Mouse (Mus musculus): ENCODE results near the gene Gm17428. TPM values are rescaled to one million over a fixed set of nuclear protein-coding genes. Genes with fewer than 3 reads are reported as not detected.
"Not testable (repeated sequence)": the region's sequence is repeated elsewhere in the genome, so short reads cannot be mapped to it uniquely, and the experiment has no call there.

Gm17428 gene
- polyA plus RNA-seq, 1 experiment from 2014 or later = not detected

GRCm38 (mm10) chr14:54943971-54944370, 32.8 kb upstream of the Gm17428 start:
- H3K27ac ChIP-seq (ENCODE audit: low read depth) = no peak overlapping the region
- no peak overlapping the region for H3K9ac ChIP-seq
- no peak overlapping the region for H3K4me2 ChIP-seq
- ATAC-seq (ENCODE audit: insufficient read depth) (no peak), DNase-seq (no peak)
- no peaks in the 10 kb centered on the region for H3K27me3 ChIP-seq (ENCODE audit: insufficient read depth, low read length)
- 89% methylated on average over 7 of the region's 7 CpGs for WGBS
- H3K4me3 ChIP-seq (ENCODE audit: low read depth, low read length) = no peak overlapping the region
- no peaks in the 10 kb centered on the region for H3K4me1 ChIP-seq (ENCODE audit: insufficient read depth)
- H3K36me3 ChIP-seq (ENCODE audit: insufficient read depth) = no peaks in the 10 kb centered on the region
- TF ChIP-seq CTCF (IDR thresholded peaks at IDR 0.05; ENCODE audit: low read depth) = no peak
- no peaks in the 10 kb centered on the region for H3K9me3 ChIP-seq (ENCODE audit: low read depth, low read length)

GRCm38 (mm10) chr14:54944939-54945338, 31.8 kb upstream of the Gm17428 start:
- Histone ChIP-seq H3K4me1 (ENCODE audit: insufficient read depth) (no peaks in the 10 kb centered on the region), H3K4me2 (no peak overlapping the region), H3K36me3 (ENCODE audit: insufficient read depth) (no peaks in the 10 kb centered on the region), H3K4me3 (ENCODE audit: low read depth, low read length) (no peak overlapping the region), H3K27ac (ENCODE audit: low read depth) (no peak overlapping the region), H3K9ac (no peak overlapping the region), H3K27me3 (ENCODE audit: insufficient read depth, low read length) (no peaks in the 10 kb centered on the region), H3K9me3 (ENCODE audit: low read depth, low read length) (no peaks in the 10 kb centered on the region)
- TF ChIP-seq CTCF (IDR thresholded peaks at IDR 0.05; ENCODE audit: low read depth) = no peak
- ATAC-seq (ENCODE audit: insufficient read depth) = no peak
- DNase-seq = no peak
- WGBS = 69% methylated on average over 2 of the region's 2 CpGs

DNA sequence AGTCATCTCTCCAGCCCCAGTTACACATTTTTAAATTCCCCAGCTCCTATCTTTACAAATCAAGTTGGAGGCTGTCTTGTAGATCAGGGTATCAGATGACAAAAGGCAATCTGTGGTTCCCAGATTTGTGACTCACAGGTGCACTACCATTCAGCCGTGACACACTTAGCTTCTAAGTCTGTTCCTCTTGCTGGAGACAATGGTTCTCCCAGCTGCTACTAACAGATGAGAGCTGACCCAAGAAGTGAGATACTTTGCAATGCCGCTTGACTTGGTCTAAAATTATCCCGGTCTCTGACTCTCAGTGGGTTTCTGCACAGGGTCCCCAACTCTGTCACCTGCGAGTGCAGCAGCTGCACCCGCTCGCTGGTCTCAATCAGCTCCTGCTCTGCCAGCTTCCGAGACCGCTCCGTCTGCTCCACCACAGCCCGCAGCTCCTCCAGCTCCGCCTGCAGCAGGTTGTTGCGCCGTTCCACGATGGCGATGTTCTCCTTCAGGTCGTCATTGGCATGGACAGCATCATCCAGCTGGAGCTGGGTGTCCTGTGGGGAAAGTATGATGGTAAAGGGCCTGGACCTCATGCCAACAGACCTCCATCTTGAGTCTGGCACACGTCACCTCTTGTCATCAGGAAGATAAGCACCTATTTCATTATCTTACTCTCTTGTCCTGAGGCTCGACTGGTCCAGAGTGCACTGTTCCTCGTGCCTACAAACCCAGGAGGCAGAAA, 30.6 kb upstream of the Gm17428 start:
- no peak for ATAC-seq (ENCODE audit: insufficient read depth)
- 70% methylated on average over 19 of the region's 19 CpGs for WGBS
- Histone ChIP-seq H3K4me3 (ENCODE audit: low read depth, low read length) (no peak overlapping the region), H3K4me2 (no peak overlapping the region), H3K27me3 (ENCODE audit: insufficient read depth, low read length) (no peaks in the 10 kb centered on the region), H3K9me3 (ENCODE audit: low read depth, low read length) (no peaks in the 10 kb centered on the region), H3K36me3 (ENCODE audit: insufficient read depth) (no peaks in the 10 kb centered on the region), H3K9ac (no peak overlapping the region), H3K4me1 (ENCODE audit: insufficient read depth) (no peaks in the 10 kb centered on the region), H3K27ac (ENCODE audit: low read depth) (no peak overlapping the region)
- no peak for DNase-seq
- TF ChIP-seq CTCF (IDR thresholded peaks at IDR 0.05; ENCODE audit: low read depth) = no peak

DNA sequence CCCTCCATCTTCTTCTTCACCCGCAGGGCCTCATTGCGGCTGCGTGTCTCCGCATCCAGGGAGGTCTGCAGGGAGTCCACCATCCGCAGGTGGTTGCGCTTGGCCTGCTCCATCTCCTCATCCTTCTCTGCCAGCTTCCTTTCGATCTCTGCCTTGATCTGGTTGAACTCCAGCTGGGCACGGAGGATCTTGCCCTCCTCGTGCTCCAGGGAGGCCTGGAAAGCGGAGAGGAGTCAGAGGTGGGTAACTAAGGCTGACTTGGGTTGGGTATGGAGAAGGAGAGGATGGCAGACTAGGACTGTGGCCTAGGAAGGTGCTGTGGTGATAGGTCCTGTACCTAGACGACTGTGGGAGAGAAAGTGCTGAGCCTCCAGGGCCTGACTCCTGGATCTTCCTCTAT, 29.7 kb upstream of the Gm17428 start:
- 83% methylated on average over 10 of the region's 11 CpGs for WGBS
- not testable (repeated sequence) for H3K4me2 ChIP-seq; H3K4me3 ChIP-seq (ENCODE audit: low read depth, low read length); H3K27ac ChIP-seq (ENCODE audit: low read depth); ATAC-seq (ENCODE audit: insufficient read depth); H3K36me3 ChIP-seq (ENCODE audit: insufficient read depth); H3K9me3 ChIP-seq (ENCODE audit: low read depth, low read length); H3K9ac ChIP-seq; DNase-seq; H3K27me3 ChIP-seq (ENCODE audit: insufficient read depth, low read length); H3K4me1 ChIP-seq (ENCODE audit: insufficient read depth)

DNA sequence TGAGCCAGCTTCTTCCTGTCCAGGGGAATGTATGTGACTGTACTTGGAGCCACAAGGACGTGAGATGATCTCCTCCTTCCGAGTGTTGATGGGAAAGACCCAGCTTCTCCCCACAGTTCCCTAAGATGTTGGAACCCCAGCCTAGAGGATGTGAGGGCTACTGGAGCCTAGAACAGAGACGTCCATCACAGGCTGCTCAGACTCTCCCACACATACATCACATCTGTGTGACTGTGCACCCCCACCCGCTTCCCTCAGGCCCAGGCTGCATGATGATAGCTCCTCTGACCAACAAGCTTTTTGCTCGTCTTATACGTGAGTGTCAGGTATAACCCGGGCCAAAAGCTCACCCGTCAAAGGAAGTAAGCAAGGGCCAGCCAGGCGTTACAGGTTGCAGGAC, 28.0 kb upstream of the Gm17428 start:
- H3K9me3 ChIP-seq (ENCODE audit: low read depth, low read length) = no peaks in the 10 kb centered on the region
- DNase-seq (no peak), ATAC-seq (ENCODE audit: insufficient read depth) (no peak)
- H3K4me1 ChIP-seq (ENCODE audit: insufficient read depth) = no peaks in the 10 kb centered on the region
- no peak overlapping the region for H3K4me3 ChIP-seq (ENCODE audit: low read depth, low read length)
- no peak for TF ChIP-seq CTCF (IDR thresholded peaks at IDR 0.05; ENCODE audit: low read depth)
- no peaks in the 10 kb centered on the region for H3K27me3 ChIP-seq (ENCODE audit: insufficient read depth, low read length)
- no peak overlapping the region for H3K4me2 ChIP-seq
- H3K36me3 ChIP-seq (ENCODE audit: insufficient read depth) = no peaks in the 10 kb centered on the region
- WGBS = 79% methylated on average over 9 of the region's 9 CpGs
- H3K27ac ChIP-seq (ENCODE audit: low read depth) = no peak overlapping the region
- no peak overlapping the region for H3K9ac ChIP-seq

- H3K36me3 ChIP-seq (ENCODE audit: insufficient read depth) = no peaks in the 10 kb centered on the region
Observed at GRCm38 (mm10) chr14:54950493-54950892, 26.2 kb upstream of the Gm17428 start.

DNA sequence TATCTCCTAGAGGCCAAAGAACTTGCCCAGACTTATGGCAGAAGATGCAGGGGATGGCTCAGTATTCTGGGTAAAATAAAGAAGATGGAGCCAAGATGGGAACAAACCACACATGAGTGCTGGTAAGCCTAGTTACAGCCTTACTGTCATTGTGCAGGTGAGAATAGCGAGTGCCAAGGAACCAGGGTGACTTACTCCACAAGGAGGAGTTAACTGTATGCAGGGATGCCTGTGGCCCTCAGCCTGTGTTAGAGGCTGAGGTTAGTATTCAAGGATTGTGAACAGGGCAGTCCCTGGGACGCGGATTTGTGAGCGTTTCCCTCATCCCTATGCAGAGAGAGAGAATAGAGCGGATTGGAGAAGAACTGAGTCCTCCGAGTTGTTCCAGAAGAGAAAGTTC, 25.1 kb upstream of the Gm17428 start:
- ATAC-seq (ENCODE audit: insufficient read depth) = no peak
- H3K27me3 ChIP-seq (ENCODE audit: insufficient read depth, low read length) = no peaks in the 10 kb centered on the region
- H3K36me3 ChIP-seq (ENCODE audit: insufficient read depth) = no peaks in the 10 kb centered on the region
- H3K27ac ChIP-seq (ENCODE audit: low read depth) = no peak overlapping the region
- no peak overlapping the region for H3K9ac ChIP-seq
- no peaks in the 10 kb centered on the region for H3K9me3 ChIP-seq (ENCODE audit: low read depth, low read length)
- DNase-seq = no peak
- H3K4me2 ChIP-seq = no peak overlapping the region
- no peaks in the 10 kb centered on the region for H3K4me1 ChIP-seq (ENCODE audit: insufficient read depth)
- 79% methylated on average over 6 of the region's 6 CpGs for WGBS
- TF ChIP-seq CTCF (IDR thresholded peaks at IDR 0.05; ENCODE audit: low read depth) = no peak
- H3K4me3 ChIP-seq (ENCODE audit: low read depth, low read length) = no peak overlapping the region

More at GRCm38 (mm10) chr14:54950493-54950892, 26.2 kb upstream of the Gm17428 start:
- Histone ChIP-seq H3K4me3 (ENCODE audit: low read depth, low read length) (no peak overlapping the region), H3K9me3 (ENCODE audit: low read depth, low read length) (no peaks in the 10 kb centered on the region), H3K27me3 (ENCODE audit: insufficient read depth, low read length) (no peaks in the 10 kb centered on the region), H3K4me2 (no peak overlapping the region), H3K27ac (ENCODE audit: low read depth) (no peak overlapping the region), H3K4me1 (ENCODE audit: insufficient read depth) (no peaks in the 10 kb centered on the region), H3K9ac (no peak overlapping the region)
- no peak for DNase-seq
- ATAC-seq (ENCODE audit: insufficient read depth) = no peak
- TF ChIP-seq CTCF (IDR thresholded peaks at IDR 0.05; ENCODE audit: low read depth) = no peak
- WGBS = 53% methylated on average over 12 of the region's 12 CpGs

All from lung, embryonic 14.5 days (tissue).